Mouse (Mus musculus): ENCODE results near the gene Bptf.

GRCm38 (mm10) chr11:107011171-107011570, 120.8 kb downstream of the Bptf start:
- TF ChIP-seq USF1 (IDR thresholded peaks at IDR 0.05; ENCODE audit: low read depth) = no peak
- TF ChIP-seq POLR2AphosphoS2 (IDR thresholded peaks at IDR 0.05; ENCODE audit: insufficient read length, low read depth) = no peak
- TF ChIP-seq POLR2A (IDR thresholded peaks at IDR 0.05; ENCODE audit: insufficient read length, low read depth) = no peak
- no peak for TF ChIP-seq MYOD1 (IDR thresholded peaks at IDR 0.05; ENCODE audit: control insufficient read depth in 1 of 3, insufficient read length in 2 of 3, low read depth in 2 of 3)
- TF ChIP-seq E2F4 (IDR thresholded peaks at IDR 0.05; ENCODE audit: insufficient read depth) = no peak
- TF ChIP-seq MAX (IDR thresholded peaks at IDR 0.05; ENCODE audit: low read depth) = no peak
- no peak for TF ChIP-seq TCF12 (IDR thresholded peaks at IDR 0.05; ENCODE audit: insufficient read depth, poor library complexity, severe bottlenecking)
- TF ChIP-seq TCF3 (IDR thresholded peaks at IDR 0.05; ENCODE audit: insufficient read length, low read depth) = no peak

Measured in myocyte (in vitro differentiated cells).